Mouse (Mus musculus) embryo, embryonic 10 days (tissue): Measurements from ENCODE around the gene Il1r1.

Experiments
- DNase-seq: peaks from one replicate; pipeline ENCODE4 v3.0.0-alpha.2; 2015; ENCODE audit warnings: low spot score

Il1r1 gene

DNA sequence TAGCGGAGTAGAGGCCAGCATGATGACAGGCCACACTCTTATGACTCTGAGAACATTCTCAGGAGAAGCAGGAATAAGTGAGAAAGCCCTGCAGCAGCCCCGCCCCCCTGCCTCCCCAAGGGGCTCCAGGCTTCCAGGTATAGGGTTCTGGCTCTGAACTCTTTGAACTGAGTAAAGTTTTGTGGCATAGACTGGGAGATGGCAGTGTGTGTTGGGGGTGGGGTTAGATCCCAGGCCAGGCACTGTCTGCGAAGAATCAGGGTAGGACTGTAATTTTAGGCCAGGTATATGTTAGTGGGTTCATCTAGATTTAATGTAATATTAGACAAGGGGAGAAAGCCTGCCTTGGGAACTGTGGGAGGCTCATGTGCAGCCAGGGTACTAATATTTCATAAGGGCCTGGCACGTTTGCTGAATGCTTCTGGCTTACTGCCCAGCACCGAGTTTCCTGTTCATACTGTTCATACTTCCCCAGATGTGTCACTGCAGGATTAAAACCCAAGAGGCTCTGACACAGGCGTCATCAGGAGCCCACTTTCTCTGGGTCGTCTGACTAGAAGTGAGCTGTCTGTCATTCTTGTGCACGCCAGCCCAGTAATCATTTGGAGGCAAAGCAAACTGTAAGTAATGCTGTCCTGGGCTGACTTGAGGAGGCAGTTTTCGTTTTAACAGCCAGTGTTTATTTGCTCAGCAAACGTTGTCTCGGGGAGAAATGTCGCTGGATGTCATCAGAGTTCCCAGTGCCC lies at the start of gene Il1r1:
TSS of gene Il1r1 (plus strand) at position 542 of the 746 bp plus-strand sequence.
- peak; percentile 7 for DNase-seq

DNA sequence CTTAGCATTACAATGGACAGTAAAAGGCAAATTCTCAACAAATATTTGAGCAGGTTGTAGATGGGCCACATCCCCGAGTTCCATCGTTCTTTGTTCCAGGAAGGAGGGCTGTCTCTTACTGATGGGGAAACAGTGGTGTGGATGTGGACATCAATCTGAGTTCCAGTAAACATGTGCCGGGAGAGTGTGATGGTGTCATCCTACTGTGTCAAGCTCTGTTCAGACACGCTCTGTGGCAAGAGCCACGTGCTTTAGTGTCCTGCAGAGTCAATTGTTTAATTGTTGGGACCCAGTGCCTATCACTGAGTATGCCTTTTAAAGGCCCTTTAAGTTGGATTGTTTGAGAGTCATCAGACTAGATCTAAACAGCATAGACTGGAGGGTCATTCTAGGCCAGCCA lies 49.8 kb upstream of the Il1r1 start:
- DNase-seq = no peak

DNA sequence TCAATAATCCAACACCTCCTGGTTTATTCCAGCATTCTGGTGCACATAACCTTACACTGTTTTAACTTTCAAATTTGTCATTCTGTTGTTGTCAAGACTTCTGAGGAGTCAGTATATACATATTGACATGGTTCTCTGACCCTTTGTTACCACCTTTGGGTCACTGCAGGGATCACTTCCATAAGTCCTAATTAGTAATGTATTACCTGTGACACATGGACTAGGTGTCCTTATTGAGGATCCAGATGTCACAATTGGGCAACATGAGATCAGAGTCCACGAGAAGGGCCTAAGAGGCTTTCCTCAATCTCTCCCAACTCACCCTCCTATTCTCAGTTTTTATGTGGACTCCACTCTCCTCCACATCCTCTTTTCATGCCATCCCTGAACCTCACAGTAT lies 49.1 kb upstream of the Il1r1 start:
- DNase-seq = no peak

DNA sequence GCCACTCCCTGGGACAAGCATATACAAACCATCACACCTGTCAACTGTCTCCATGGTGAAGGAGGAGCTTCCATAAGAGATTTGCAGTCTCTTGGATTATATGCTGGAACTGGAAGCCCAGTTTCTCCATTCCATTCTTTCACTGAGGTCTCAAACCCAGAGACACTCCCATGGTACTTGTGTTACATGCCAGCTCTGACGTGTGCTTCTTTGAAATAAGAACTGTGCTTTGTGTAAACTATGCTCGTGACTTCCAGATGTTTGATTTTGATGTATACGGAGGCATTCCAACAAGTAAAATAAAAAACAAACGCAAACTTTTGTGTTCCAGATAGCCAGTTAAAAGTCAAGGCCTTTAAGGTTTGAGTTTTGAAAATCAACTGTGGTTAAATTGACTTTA lies 45.8 kb upstream of the Il1r1 start:
- DNase-seq = no peak

DNA sequence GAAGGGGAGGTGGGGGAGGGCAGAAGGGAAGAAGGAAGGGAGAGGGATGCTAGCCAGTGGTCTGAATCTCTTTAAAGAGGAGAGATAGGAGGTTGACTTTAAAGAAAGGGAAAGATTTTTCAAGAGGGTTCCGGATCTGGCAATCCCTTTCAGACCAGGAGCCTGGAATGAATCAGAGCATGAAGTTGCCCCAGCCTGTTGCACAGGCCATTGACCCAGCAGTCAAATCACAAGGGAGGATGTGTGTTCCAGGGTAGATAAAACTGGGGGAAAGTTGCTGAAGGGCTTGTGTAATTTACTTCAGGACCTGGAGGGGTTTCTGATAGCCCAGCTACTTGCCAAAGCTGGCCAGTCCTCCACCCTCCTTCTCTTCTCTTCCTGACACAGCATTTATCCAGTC lies 45.4 kb upstream of the Il1r1 start:
- no peak for DNase-seq

DNA sequence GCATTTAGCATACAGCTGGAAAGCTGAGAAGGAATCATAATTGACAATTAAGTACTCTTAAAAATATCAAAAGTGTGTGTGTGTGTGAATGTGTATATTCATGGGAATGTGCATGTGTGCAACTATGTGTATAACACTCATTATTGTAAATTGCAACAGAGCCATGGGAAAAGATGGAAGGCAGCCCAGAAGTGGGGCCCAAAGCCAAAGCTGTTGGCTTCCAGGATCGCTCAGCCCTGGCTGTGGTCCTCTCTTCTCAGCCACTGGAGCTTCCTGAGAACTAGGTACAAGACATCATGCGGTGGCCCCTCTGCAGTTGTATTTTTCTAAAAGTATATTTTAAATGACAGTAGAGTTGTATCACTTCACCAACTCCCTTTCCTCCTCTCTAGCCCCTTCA lies 44.0 kb upstream of the Il1r1 start:
- DNase-seq = no peak

DNA sequence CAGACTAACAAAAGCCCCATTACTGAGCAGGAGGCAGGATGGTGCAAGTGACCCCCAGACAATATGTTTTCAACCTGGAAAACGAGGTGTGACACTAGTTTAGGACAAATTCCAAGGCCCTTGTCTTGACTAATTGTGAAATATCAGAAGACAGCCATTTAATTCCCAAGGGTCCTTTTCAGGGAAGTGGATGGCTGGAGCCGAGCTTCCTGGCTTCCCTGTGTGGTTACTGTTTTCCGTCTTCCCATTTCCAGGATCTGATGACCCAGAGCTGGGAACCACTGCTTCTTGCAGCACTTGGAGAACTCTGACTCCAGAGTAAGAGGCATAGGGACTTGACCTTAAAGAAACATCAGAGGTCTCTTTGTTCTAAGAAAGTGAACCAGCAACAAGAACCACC lies 43.2 kb upstream of the Il1r1 start:
- no peak for DNase-seq

DNA sequence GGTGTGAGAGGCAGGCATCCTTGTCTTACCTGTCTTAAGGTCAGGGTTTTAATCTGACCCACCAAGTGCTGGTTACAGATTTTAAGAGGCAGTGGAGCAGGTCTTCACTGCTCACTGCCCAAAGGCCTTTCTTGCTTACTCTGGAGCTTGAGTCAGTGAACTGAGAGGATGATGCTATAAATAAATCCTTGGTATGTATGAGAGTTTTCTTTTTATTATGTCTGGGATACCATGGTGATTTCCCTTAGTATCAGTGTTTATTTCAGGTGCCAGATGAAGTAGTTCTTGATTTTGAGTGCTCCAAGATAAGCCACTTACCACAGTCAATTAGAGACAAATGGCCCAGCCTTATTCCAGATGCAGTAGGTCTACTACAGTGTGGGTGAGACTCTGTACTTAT lies 41.5 kb upstream of the Il1r1 start:
- no peak for DNase-seq

DNA sequence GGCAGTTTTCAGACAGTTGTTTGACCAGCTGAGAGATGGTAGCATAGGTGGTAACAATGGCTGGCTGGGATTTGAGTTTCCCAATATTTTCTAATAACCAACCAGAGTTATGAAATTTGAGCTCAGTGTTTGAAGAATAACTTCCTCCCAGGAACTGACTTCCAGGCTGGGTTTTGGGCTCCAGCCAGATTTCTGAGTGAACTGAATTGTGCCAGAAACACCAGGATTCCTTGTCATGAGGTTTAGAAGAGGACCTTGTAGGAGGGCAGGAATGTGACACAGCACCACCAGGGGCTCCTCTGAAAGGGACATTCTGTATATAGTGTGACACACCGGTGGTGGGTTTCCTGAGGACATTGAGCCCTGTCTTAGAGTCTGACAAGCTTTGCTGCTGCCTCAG lies 36.9 kb upstream of the Il1r1 start:
- DNase-seq = no peak

DNA sequence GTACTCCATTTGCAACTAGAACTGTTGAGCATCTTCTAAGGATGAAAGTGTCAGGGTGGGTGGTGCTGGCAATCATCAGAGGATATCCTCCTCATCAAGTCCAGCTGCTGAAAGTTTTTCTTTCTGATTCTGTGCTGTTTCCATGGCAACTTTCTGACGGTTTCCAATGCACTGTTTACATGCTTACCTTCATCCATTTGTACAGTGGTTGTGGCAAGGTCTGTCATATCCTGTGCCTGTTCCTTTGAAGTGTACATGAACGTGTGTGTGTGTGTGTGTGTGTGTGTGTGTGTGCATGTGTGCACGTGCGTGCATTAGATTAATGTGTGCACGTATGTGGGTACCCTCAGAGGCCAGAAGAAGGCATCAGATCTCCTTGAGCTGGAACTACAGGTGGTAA lies 34.9 kb upstream of the Il1r1 start:
- DNase-seq = no peak

DNA sequence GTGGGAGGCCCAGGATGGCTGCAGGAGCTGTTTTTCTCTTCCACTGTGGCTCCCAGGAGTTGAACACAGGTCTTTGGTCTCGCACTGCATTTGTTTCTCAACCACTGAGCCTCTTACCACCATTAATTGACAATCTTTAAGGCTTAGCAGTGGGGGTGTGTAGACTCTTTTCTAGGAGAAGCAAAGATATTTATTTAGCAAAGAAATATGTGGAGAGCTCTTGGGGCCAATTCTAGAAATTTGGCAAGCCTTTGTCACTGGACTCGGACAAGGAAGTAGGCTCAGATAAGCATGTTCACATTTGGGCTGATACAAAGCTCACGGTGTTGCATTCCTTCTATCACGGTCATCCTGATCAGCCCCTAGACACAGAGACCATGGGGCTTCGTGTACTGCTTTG lies 34.0 kb upstream of the Il1r1 start:
- no peak for DNase-seq

DNA sequence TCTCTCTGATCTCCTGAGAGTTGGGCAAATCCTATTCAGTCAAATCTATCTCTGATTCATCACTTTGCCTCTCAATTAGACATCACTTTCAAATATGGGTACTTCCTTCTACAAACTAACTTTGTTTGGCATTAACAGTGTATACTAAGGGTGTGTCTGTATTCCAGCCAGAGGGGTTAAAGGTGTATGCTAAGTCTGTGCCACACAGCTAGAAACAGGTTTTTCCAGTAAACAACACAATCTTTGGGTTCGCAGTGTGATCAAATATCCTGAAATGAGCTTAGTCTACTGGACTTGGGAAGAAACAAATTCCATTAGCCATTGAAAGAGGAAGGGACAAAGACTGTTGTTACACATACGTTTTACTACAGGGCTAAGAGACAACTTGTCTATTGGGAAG lies 30.6 kb upstream of the Il1r1 start:
- no peak for DNase-seq

DNA sequence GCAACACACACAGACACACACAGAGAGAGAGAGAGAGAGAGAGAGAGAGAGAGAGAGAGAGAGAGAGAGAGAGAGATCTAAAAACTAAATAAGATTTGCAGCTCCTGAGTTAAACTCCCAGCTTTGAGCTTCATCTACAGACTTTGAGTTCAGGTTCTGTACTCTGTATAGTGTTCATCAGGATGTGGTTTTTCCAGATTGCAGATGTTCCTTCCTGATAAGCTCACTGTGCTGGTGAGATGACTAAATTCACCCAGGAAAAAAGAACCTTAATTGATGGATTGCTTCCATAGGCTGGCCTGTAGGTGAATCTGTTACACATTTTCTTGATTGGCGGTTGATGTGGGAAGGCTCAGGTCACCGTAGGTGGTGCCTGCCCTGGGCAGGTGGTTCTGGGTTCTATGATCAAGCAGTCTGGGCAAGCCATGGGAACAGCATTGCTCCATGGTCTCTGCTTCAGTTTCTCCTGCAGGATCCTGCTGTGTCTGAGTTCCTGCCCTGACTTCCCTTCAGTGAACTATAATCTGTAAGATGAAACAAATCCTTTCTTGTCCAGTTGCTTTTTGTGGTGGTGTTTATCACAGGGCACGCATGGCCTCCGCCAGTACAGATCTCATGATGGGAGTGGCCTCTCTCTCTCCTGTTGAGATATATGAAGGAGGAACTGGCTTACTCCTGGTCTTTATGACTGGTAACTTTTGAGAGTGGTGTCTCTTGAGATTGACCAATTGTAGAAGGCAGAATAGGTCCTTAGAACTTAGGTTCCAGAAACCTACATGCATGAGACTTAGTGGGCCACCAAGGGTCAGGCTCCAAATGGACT lies 11.3 kb upstream of the Il1r1 start:
- DNase-seq = no peak

DNA sequence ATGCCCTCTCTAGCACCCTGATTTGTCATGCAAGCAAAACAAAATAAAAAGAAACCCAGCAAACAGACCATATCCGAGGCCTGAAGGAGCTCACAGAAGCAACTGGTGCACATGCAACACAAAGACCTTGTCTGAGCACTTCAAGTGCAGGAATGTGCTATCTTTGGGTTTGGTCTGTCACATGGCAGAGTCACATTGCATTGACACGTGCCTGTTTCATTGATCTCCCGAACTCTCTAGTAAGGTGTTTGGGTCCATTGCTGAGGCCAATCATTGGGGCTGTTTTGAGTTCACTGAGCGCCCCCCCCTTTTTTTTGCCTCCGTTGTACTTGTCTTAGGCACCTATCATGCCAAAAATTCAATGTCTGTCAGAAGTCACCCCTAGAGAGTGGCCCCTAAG lies 7.4 kb upstream of the Il1r1 start:
- no peak for DNase-seq

DNA sequence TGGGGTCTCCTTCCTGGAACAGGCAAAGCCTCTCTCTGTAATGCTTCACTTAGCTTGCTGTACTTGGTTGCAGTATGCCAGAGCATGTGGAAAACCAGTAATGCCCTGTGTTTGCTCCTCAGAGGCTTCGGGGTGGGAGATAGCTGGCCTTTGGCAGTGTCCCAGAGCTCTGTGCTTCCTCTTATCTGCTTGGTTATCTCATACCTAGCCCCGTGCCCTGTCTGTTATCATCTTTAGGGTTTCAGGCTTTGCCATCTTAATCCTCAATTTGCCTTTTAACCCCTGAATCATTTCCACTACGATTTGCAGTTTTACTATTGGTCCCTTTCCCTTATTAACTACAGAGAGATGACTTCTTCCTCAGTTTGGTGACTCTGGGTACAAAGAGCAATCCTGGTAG lies 6.3 kb upstream of the Il1r1 start:
- no peak for DNase-seq

DNA sequence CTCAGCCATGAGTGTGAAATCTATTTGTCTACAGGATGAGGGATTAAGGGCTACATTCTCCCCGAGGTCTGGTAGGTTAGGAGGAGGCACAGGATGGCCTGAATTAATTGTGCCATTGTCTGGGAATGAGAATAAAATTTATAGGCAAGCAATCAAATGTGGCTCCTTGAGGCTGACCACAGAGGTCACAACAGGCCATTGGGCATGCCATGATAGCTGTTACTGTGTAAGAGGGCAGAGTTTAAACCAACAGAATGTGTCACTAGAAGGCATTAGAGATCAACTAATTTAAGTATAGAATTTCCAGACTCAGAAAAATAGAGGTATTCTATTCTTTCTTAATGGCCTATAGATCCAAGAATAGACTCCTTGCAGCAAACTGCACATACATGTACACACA lies 4.3 kb upstream of the Il1r1 start:
- DNase-seq = no peak

DNA sequence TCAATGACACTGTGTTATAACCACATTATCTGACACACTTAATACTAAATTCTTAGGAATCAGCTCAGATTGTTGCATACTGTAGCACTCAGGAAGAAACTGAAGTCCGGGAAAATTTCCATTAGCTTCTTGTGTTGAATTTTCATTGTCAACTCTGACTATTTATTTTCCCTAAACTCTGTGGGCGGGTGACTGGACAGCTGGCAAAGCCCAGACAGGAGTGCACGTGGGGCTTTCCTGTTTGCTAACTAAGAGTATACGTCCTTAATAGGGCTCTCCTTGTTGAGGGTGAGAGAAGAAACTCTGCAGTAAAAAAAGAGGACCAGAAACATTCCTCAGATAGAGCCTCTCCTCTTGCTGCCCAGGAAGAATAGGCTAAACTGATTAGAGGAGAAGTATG lies 3.0 kb upstream of the Il1r1 start:
- no peak for DNase-seq

DNA sequence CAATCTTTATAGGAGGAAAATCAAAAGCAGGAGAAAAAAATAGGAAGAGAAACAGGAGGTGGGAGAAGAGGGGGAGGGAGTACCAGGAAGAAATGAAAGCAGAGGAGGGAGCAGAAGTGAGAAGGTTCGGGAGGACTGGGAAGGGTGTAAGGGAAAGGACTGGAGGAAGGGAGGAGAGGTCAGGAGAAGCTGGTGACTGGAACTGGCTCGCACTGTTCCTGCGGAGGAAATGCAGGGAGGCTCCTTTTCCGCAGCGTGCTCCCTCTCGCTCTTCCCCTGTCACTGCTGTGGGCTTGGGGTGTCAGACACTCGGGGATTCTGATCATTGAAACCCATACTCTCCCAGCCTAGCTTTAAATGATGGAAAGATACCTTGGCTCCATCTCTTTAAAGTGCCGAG lies 2.2 kb upstream of the Il1r1 start:
- no peak for DNase-seq

DNA sequence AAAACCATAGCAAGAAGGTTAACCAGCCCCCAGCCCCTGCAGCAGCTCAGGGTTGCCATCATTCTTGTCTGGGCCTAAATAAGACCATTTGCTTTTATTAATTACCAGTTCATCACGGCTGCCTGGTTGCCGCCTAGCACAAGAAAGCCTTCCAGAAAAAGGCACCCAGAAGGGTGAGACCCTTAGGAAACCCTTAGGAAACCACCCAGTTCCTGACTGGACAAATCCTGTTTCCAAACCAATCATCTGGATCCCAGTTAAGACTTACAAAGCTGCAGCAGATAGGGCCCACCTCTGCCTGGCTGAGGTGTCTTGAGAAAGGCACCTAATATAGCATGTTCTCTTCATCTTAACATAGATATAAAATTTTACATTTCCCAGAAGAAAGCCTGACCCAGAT lies 1.3 kb upstream of the Il1r1 start:
- no peak for DNase-seq

DNA sequence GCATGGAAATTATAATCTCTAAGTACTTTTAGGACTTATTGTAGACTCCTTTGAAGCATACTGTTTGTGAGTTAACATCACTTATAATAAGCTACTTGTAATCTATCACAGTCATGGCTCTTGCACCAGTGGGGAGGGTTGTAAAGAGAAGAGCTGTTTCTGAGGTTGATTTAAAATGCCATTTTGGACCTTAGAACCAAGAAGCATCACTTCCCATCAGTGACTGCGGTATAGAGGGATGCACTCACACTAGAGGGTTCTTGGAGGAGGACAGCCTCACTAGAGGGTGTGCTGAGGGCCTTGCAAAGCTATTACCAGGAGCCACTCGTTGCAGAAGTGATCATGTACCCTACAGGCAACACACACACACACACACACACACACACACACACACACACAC lies 700 bp downstream of the Il1r1 start:
- DNase-seq = no peak

DNA sequence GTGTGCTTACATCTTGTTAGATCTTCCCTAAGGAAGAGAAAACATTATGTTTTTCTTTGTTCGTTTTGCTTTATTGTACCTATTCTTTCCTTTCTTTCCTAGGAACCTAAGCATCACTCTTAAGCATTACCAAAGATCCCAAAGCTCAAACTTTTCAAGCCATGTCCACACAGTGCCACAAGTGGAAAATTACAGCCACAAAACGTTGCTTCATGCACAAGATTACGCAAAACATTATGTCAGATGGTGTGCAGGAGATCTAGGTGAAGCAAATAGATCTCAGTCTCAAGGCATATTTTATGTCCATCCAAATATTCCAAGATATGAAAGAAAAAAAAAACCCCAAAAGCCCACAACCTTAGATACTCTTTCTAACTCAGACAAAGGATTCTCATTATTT lies 4.2 kb downstream of the Il1r1 start:
- DNase-seq = no peak

DNA sequence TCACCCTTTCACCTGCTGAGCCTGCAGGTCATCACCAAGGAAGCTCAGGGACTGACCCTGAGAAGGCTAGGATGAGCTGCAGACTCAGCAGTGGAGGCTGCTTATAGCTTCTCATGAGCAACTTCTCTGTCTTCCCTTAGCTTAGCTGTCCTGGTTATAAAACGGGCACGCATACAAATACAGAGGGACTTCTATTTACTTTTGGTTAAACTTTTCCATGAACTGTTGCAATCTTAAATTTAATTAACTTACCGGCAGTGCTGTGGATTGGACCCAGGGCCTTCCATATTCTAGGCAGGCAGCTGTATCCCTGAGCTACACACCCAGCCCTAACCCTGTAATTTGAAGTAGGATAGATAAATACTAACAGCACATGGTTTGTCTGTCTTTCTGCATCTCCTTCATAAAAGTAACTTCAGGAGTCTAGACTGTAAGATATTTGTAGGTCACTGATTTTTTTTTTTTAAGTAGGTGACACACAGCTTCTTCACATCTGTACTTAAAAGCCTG lies 4.9 kb downstream of the Il1r1 start:
- DNase-seq = no peak

DNA sequence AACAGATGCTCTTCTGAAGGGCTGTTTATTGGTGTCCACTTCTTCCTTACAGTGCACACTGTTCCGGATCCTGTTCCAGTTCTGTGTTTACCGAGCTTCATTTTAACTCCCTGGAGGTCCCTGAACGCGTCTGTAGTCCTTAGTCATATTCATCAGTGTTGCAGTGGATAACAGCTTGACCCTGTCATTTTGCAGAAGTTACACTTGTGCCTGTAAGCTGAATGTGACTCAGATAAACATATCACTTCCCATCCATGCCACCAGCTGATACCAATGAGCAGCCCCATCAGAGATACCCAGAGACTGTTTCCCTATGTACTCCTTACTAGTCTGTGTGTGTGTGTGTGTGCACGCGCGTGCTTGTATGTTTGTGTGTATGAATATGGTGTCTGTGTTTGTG lies 5.5 kb downstream of the Il1r1 start:
- no peak for DNase-seq

DNA sequence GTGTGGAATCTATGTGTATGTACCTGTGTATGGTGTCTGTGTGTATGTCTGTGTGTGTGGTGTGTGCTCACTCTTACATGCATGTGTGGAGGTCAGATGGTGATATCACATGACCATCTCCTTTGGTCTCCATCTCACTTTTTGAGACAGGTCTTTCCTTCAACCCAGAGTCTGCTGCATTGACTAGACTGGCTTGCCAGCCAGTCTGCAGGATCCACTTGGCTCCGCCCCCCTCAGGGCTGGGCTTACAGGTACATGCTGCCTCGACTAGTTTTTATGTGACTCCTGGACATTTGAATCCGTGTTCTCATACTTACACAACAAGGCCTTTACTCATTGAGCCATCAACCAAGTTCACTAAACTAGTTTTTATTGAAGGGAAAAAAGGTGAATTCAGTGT lies 6.2 kb downstream of the Il1r1 start:
- DNase-seq = no peak
